Mouse (Mus musculus): ENCODE data around the gene Tmem266.

The Tmem266 gene

DNA sequence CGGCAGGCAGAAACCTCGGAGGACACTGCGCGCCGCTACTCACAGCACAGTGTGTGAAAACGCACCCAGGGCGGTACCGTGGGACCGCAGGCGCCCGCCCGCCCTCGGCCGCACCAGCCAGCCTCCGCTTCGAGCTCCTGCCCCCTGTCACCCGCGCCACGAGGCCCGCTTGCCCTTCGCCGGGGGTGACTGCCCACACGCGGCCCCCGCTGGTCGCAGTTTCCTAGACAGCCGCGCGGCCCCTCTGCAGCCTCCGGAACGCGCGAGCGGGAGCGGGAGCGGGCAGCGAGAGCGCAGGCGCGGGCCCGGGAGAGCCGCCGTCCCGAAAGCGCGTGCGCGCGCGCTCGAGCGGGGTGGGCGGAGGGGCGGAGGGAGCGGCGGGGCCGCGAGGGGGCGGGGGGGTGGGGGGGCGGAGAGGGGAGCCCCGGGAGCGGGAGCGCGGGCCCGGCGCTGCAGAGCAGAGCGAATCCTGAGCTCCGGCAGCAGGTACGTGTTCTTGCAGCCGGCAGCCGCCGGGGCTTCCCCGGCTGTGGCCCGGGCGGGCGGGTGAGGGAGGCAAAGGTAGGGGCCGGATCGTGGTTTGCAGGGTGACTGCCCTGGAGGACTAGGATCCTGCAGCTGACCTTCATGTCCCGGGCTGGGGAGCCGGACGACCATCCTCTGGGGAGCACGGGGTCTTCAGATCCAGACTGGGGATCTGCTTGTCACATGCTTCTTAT is at the start of gene Tmem266, which contains the start of gene Nrg4:
TSS of gene Tmem266 (plus strand) at position 399 of the 719 bp plus-strand sequence.
TSS of gene Nrg4 (minus strand) at position 330 of the 719 bp plus-strand sequence.
- DNase-seq, result peak; percentile 61 to 85

DNA sequence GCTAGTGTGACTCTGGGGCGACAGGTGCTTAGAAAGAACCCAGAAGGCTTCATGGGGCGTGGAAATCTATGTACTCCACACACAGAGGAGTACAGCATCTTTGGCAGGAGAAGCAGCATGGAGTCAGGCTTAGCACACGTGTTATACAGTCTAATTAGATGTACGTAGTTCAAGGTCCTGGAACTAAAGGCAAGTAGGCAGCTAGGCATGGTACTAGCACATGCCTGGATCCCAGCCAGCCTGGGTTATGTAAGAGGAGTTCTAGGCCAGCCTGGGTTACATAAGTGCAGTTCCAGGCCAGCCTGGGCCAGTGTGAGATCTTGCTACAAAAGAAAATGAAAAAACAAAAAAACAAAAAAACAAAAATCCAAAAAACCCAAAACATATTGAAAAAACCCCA is 49.2 kb upstream of the Tmem266 start:
- DNase-seq, result peak; percentile 80 to 90

DNA sequence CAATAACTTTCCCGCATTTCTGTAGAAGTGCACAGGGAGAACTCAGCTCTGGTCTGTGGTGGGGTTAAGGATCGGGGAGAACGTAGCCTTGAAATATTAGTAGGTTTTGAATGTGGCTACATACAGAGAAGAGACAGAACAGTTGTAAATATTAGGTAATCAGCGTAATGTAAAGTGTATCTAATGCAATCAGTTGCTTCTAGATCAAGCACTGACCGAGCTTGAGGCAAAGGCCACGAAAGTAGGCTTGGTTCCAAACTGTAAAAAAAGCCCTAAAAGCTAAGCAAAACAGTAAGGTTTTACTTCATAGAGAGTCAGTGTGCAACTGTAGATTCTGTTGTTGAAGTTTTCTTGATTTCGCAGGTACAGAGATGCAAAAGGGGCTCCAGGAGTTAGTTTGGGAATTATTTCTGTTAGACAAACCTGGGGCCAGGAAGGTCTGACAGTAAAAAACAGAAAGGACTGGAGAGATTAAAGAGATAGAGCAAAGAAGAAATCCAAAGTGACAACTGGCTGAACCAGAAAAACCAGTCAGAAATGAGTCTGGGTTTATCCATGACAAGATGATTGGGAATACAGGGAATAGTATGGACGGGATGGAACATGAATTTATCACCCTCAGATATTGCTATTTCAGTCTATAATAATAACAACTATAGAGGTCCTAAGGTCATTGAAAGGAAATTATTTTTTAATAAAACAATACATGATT is 47.4 kb upstream of the Tmem266 start:
- DNase-seq, result no peak

DNA sequence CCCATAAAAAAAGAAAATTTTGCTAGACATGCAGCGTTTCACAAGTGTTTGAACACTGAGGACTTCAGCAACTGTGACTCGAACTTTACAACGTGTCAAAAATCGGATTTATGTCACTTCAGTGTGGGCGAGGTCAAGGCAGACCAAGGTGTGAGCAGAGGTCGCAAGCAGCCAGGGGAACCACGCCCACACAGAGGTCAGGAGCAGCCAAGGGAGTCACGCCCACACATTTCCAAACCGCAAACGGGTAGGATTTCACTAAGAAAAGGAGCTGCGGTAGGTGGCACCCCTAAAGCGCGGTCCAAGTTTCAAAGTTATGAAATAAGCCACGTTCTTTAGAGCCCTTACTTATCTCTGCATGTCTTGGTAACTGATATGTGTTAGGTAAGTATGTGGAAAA is 43.2 kb upstream of the Tmem266 start:
- DNase-seq, result peak; percentile 46 to 71

DNA sequence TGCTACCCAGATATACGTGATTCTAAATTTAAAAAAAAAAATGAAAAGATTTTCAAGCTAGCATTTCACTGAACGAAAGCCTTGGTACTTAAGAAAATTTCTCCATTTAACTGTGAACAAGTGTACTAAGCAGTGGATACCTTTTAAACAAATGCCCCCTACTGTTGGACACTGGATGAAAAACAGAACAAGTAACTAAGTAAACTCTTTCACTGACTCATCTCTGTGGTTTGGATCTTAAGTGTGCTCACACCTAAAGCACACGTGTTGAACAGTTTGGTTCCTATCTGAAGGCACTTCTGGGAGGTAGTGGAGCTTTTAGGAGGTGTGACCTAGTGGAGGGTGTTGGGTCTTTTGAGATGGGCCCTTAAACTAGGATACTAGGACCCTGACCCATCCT is 41.5 kb upstream of the Tmem266 start:
- no peak for DNase-seq

DNA sequence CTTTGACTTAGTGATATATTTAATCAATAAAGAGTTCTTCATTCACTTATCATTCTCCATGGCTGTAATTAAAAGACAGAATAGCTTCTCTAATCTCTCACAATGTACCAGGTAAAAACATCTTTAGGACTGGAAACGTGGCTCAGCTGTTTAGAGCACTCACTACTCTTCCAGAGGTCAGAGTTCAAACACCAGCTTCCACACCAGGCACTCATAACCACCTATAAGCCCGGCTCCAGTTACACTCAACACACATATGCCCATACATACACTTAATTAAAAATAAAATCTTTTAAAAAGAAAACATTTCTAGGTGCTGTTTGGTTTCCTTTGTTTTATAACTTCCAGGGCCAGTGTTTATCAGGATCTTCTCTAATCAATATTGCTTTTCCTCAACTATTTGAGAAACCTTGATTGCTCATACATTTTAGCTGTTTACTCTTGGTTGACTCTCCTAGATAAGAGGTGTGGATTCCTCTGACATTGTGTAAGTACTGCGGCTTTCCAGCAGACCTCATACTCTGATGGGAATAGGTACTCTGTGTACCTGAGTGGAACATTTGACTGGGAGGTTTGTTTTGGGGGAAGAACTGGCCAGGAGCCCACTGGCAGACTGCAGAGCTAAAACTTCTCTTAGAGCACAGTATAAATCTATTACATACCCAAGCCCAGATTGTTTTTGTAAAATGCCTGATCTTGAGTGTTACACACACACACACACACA is 37.1 kb upstream of the Tmem266 start:
- no peak for DNase-seq

DNA sequence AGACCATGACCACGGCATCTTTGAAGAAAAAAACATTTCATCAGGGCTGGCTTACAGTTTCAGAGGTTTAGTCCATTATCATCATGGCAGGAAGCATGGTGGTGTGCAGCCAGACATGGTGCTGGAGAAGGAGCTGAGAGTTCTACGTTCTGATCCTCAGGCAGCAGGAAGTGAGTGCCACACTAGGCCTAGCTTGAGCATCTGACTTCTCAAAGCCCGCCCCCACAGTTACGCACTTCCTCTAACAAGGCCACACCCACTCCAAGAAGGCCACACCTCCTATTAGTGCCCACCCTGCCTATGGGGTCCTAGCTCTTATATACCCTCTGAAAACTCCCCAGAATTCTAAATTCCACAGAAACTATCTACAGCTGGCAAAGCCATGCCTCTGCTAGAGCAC is 34.7 kb upstream of the Tmem266 start:
- no peak for DNase-seq

DNA sequence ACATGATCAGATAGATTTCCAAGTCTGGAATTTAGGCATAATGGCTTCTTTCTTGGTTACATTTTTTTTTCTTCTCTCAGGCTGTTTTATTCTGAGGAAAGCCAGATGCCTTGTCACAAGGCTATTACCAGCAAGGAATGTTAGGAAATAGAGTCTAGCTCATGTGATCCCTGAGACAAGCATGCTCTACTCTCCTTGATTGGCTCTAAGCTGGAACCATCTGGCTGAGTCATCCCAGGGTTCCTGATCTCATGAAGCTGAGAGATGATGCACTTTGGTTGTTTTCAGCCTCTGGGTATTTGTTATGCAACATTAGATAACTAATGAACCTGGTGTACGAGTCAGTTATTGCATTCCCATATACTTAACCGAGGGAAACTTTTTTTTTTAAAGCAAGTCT is 30.5 kb upstream of the Tmem266 start:
- no peak for DNase-seq

DNA sequence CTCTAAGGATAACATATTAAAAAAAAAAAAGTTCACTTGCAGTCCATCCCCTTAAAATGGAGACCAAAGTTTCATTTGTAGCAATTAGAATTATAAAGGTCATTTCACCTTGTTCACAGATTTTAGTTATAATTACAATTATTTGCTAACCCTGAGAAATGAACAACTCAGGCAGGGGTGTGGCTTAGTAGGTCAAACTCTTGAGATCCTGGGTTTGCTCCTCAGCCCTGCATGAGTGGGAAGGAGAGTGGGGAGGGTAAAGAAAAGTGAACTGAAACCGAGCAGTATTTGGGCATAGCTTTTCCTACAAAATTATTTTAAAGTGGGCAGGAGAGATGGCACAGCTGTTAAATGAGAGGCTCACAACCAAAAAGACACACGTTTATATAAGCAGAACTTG is 19.6 kb upstream of the Tmem266 start:
- DNase-seq, result no peak

DNA sequence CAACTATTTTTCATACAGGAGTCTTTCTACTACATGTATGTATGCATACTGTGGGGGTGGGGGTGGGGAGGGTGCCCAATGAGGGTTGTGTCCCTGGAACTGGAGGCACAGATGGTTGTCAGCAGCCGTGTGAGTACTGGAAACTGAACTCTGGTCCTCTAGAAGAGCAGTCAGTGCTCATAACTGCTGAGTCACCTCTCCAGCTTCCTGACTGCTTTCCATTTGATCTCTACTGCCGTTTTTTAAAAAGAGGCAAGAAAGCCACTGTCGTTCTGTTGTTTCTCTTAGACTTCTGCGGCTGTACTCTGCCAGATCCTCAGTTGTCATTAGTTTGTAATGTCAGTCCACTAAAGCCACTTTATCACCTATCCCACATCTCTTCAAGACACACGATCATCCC is 19.2 kb upstream of the Tmem266 start:
- no peak for DNase-seq

DNA sequence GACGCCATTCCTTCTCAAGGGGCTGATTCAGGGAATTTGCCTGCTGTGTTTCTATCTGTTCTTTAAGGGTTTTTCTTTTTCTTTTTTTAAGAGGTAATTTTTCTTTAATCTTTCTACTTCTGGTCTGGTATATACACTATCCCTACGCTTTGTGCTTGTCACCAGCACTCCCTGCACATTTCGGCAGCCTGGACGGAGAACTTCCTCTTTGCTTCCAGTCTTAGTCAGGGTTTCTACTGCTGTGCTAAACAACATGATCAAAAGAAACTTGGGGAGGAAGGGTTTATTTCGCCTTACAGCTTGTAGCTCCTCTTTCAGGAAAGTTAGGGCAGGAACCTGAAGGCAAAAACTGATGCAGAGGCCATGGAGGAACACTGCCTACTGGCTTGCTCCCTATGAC is 18.3 kb upstream of the Tmem266 start:
- no peak for DNase-seq

DNA sequence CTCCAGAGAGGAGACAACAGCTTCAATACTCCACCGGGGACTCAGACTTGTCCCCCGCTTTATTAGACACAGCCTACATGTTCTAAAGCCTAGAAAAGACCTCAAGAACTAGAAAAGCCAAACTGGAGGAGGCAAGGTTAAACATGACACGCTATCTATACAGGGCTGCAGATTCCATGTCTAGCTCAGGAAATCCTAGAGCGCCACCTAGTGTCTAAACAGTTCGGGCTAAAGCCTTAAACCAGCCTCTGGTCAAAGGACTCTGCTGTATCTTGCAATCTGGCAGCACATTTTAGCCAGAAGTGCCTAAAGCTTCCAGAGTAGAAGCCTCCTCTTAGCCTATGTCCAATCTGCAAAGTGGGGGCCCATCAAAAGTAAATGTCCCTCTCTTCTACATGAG is 15.2 kb upstream of the Tmem266 start:
- peak; percentile 73 to 82 for DNase-seq

DNA sequence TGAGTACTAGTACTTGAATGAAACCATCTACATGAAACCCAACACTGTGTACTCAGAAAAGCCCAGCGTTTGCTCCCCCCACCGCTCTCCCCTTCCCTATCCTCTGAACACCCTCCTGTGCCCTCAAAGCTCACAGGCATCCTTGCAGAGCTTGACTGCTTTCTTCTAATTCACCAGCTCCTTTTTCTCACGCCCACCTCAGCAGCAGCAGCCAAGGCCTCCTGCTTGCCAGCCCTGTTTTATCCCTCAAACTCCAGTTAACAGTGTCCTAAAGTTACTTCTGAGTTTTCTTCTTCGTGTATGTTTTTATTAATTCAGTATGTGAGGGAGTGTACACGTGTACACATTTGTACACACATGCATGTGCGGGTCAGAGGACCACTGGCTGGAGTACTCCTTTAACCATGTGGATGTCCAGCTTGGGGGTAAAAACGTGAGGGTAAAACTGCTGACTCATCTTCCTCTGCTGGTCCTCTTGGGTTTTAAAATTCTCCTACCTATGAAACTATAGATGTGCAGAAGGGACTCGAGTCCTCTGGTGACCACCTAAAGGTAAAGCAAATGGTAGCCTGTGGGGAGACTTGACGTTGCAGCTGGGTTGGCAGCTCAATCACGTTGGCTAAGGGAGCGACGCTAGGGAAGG is 13.0 kb upstream of the Tmem266 start:
- DNase-seq, result no peak

DNA sequence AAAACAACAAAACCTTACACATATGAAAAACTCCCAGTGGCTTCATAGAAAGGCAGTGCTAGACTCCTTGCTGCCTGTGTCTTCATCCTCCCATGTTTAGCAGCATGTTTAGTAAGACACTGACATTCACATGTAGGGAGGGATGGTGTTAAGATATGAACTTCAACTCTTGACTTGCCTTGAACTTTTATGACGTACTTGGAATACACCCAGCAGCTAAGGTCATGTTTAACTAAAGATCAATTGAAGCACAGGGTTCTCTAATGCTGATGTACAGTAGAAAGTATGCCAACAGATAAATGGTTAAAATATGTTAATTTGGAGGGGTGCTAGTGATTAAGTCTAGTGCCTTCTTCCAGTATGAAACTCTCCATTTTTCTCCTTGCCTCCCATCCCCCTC is 4.1 kb upstream of the Tmem266 start:
- DNase-seq, result no peak

DNA sequence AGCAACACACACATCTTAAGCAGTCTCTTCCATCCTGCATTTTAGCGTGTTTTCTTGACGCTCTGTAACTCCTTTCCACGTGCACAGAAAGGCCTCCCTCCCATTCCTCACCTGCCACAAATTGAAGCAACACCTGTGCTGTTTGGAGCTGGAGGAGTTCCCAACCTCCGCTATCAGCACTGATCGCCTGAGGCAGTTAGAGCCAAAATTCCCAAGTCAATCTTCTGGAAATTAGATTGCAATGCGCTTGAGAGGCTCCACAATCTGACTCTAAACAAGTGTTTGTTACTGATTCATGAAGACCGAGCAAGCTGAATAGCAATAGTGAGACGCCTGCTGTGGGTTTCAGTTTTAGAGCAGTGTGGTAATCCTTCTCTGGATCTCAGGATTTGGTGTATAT is 2.6 kb upstream of the Tmem266 start:
- peak in 1 of 2 experiments; percentile 16 for DNase-seq

DNA sequence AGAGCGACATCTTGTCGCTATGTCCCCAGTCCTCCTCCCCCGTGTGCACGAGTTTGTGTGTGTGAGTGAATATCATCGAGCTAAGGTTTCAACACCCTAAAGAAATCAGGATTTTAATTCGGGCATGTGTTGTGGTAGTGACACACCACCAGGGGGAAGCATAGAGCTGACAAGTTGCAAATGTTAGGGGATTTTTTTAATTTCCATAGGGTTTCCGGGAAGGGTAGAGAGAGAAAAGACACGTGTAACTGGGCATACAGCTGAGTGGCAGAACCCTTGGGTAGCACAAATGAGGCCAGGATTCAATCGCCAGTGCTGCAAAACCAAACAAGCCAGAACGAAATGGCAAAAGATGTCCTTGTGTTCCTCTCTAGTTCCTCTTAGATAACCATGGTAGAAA is 2.2 kb upstream of the Tmem266 start:
- DNase-seq, result no peak

DNA sequence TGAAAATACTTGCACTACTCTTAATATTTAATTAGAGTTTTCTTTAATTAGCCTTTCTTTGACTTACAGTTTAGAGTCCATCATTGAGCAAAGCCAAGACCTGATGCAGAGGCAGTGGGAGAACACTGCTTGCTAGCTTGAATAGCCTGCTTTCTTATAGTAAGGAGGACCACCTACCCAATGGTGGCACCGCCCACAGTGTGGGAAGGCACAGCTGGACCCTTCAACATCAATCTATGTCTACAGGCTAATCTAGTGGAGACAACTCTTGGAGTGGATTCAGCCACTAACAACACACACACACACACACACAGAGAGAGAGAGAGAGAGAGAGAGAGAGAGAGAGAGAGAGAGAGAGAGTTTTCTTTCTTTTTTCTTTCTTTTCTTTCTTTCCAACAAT is 1.7 kb upstream of the Tmem266 start:
- DNase-seq, result no peak

DNA sequence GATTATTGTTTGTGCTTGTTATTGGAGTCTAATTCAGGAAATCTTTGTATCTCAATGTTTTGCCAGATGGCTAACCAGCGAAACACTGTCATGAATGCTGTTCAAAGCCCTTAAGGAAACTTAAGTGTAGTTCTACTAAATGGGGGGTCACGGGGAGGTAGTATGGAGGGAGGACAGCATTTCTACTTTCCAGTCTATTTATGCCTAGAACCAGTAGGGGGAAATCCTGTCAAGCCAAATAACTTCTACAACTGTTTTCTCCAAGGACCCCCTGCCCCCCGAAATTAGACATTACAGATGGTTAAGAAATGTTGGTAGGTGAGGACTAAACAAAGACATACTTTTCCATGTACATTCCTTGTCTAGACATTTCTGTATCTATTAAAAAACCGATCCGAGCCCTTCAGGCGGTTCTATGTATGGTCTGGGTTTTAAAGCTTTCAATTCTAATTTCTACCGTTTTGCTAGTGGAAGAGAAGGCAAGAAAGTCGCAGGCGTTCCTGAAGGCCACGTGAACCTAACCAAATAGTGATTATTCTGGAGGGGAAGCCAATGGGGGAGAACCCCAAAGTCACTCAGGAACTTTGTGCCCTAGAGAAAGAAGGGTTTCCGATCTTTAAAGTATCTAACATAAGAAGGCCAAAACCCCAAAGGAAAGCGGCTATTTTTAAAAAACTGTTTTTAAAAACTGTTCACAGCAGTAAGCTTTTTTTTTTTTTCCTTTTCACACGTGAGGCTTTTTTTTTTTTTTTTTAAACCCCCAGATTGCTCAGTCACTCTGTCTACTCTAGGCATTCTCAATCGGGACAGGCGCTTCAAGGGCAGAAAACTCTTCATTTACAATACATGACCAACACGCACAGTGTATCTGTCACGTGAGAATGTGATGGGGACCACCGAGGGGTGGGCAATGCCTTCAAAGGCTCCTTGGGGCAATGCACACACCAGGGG is 874 bp upstream of the Tmem266 start:
- no peak for DNase-seq

DNA sequence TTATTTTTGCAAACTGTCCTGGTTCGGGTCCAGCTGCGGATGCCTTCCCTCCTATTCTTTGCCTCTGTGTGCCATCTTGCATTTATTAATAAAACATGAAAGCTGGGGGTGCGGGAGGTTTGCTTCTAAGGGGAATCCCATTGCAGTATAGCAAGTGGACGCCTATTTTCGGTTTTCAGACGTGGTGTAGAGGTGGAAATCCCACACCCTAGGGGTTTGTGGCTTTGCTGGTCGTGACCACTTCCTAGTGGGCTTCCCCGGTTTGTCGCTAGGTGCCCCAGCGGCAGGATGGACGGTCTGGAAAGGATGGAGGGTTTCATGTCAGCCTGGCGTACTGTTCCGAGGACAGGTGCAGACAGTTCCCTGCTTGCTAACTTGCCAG is 512 bp downstream of the Tmem266 start:
- no peak for DNase-seq

DNA sequence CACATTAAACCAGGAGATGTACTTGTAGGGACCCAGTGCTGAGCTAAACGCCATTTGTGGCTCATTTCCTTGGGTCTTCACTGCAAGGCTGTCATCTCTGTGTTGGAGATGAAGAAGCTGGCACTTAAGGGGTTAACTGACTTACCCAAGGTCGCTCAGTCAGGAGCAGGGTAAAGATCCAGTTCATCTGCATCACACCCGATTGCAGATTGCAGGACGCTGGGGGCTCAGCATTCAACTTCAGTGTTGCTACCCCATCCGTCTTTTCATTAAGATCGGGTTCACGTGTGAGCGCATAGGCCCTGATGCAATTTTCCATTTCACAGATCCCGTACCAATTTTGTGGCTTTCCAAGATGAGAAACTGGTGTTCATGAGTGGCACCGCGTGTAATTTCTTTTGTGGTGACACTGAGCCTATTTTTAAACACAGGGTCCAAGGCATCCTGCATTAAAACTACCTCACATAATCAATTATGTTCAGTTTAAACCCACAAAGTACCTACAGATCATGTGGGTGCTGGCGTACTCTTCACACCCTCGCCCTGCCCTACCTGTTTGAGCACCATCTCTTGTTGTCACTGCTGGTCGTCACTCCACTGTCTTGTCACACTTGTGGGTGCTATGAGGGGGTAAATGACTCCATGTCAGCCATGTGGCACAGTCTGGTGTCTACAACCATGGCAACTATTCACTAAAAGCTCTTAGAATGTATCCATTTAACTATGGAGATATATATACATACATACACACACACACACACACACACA is 1.6 kb downstream of the Tmem266 start:
- no peak for DNase-seq

DNA sequence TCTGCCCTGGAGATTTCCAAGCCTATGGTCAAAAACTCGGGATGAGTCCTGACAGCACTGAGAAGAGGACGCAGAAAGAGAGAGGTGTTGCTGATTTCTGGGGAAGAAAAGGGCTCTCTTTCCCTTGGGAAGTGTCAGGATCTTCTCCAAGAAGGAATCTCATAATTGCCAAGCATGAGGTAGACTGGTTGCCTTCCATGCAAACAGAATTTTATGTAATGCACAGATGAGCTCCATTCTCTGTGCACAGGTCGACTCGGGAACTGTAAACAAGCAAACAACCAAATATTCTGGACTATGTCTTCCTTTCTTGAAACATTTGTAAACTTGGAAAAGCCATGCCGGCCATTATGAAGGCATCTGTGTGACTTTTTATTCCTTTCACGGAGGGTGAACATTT is 2.7 kb downstream of the Tmem266 start:
- DNase-seq, result no peak

Data from kidney, postnatal 25 days (tissue).